Mouse (Mus musculus) testis, adult 2 months (tissue): ENCODE measurements at regions not wholly inside any gene's neighbourhood (a gene's known extent, or its start where the extent isn't known, plus 50 kb on each side); places are given as distances from the start of the nearest gene placed in this dataset.

Experiments
- H3K27ac ChIP-seq: fragments of 200-500 bp; 2 replicates; pipeline ENCODE4 v1.5.1; 2012; ENCODE audit warnings: low read depth, low read length; ENCODE audit not compliant: control insufficient read depth, insufficient read depth
- H3K27me3 ChIP-seq: fragments of 200-500 bp; 2 replicates; pipeline ENCODE4 v1.6.1; 2012; ENCODE audit warnings: mild to moderate bottlenecking, low read length, moderate library complexity; ENCODE audit not compliant: control insufficient read depth, insufficient read depth
- H3K36me3 ChIP-seq: fragments of 200-500 bp; 2 replicates; pipeline ENCODE4 v1.6.1; 2012; ENCODE audit warnings: mild to moderate bottlenecking, low read length; ENCODE audit not compliant: control insufficient read depth, insufficient read depth
- H3K4me1 ChIP-seq: fragments of 200-500 bp; 2 replicates; pipeline ENCODE4 v1.6.1; 2012; ENCODE audit warnings: low read length; ENCODE audit not compliant: control insufficient read depth, insufficient read depth
- H3K4me3 ChIP-seq: fragments of 200-500 bp; 2 replicates; pipeline ENCODE4 v1.5.1; 2012; ENCODE audit warnings: low read depth, mild to moderate bottlenecking, low read length, moderate library complexity, mixed read lengths; ENCODE audit not compliant: control insufficient read depth
- CTCF ChIP-seq: fragments of 200-500 bp; IDR thresholded peaks from 2 replicates; pipeline ENCODE4 v1.5.1; 2012; ENCODE audit warnings: low read depth, mild to moderate bottlenecking, inconsistent platforms, low read length, moderate library complexity; ENCODE audit not compliant: control insufficient read depth, insufficient read depth, insufficient replicate concordance
- POLR2A ChIP-seq: fragments of 200-500 bp; IDR thresholded peaks from 2 replicates; pipeline ENCODE4 v1.6.1; 2012; ENCODE audit warnings: low read depth, mild to moderate bottlenecking, inconsistent platforms, low read length, moderate library complexity; ENCODE audit not compliant: control insufficient read depth

DNA sequence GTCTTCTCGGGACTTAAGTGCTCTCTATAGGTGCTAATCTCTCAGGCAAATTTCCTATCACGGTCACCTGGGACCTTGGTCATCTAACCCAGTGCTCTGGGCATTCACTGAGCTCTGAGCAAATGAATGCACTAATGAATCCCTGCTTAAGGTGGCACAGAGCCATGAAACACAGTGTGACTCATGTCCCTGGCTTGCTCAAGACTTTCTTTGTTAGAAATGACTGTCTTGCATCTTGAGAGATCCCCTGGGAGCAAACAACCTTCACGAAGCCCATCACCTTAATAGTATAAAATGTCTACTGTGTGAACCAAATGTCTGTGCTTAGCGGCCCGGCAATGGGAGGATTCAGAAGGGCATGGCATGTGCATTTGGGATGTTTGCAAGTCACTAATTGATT is 137.2 kb upstream of the Irx1 start:
- H3K36me3 ChIP-seq, result no peaks in the 10 kb centered on the region
- H3K4me3 ChIP-seq, result no peak overlapping the region
- no peaks in the 10 kb centered on the region for H3K27me3 ChIP-seq
- TF ChIP-seq CTCF (no peak), POLR2A (no peak)
- H3K4me1 ChIP-seq, result no peaks in the 10 kb centered on the region; the same call in none of the 2 replicates
- no peak overlapping the region for H3K27ac ChIP-seq

DNA sequence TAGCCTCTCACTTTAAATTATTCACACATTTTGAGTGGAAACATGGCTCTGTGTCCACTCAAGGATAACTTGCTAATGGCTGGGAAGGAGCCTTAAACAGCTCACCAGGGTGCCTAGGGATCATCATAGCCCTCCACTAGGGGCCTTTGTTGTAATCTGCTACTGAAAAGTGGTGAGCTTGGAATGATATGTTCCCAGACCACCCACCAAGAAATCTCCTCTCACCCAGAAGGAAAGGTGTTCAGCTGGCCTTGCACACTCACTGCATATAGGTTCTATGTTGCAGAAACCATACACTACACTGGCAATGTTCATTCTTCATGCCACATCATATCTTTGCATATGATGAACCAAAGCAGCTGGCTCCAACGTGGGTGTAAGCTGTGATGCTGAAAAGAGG is 145.1 kb upstream of the Irx1 start:
- no peaks in the 10 kb centered on the region for H3K4me1 ChIP-seq
- no peaks in the 10 kb centered on the region for H3K36me3 ChIP-seq
- H3K27me3 ChIP-seq, result no peaks in the 10 kb centered on the region
- TF ChIP-seq CTCF, result no peak
- TF ChIP-seq POLR2A, result no peak
- no peak overlapping the region for H3K27ac ChIP-seq
- no peak overlapping the region for H3K4me3 ChIP-seq

DNA sequence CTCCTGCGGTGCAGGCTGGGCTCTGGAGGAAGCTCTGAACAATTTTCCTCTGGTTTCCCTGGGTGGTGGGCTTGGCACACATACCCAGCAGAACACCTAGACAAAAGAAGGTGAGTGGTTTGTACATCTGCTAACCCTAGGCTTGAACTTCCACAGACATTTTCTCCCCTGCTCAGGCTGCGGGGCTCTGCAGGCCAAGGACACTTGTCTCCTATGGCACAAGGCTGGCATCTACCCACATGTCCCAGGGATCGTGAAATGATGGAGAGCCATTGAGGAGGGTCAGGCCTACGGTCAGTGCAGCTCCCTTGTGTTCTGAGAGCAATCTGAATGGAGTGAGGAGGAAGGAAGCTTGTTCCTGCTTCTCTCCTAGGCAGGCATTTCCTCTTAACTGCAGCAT is 150.4 kb upstream of the Irx1 start:
- Histone ChIP-seq H3K4me3 (no peak overlapping the region), H3K27me3 (no peaks in the 10 kb centered on the region), H3K36me3 (no peaks in the 10 kb centered on the region), H3K4me1 (no peaks in the 10 kb centered on the region), H3K27ac (no peak overlapping the region)
- TF ChIP-seq CTCF (no peak), POLR2A (no peak)

DNA sequence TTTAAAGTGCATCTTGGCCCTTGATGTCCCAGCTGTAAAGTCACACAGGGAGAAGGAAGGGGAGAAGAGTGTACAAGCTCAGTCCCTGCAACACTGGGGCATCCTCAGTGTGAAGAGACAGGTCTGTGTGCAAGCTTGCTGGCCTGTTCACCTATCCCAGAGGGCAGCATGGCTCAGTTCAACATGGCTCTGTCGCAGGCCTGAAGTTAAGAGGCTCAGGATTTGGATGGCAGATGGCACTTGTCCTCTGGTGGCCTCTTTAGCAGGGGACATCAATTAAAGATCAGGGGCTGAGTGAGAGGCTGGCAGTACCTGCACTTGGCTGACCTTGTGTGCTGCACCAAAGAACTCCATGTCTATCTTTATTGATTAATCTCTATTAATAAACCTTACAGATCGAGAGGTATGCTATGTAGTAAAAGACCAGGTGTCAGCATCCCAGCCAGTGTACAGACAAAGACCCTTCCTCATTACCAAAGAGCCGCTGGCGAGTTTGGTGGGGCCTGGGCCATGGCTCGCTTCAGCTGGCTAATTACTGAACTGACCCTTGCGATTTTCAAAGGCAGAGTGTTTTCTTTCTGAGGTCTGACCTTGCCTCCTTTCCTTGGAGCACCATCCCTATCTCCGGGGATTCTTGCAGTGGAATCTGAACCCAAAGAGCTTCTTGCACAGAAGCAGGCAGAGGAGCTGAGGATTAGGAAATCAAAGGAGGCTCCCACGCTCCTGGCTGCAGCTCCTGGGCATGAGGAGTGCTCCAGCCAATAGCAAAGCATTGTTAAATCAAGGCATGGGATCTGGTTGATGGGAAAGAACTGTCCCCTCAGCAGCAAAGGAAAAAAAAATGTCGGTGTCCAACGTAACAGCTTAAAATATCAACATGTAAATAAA is 151.5 kb upstream of the Irx1 start:
- Histone ChIP-seq H3K4me3 (no peak overlapping the region), H3K4me1 (no peaks in the 10 kb centered on the region), H3K27me3 (no peaks in the 10 kb centered on the region), H3K27ac (no peak overlapping the region), H3K36me3 (no peaks in the 10 kb centered on the region)
- TF ChIP-seq CTCF (no peak), POLR2A (no peak)

DNA sequence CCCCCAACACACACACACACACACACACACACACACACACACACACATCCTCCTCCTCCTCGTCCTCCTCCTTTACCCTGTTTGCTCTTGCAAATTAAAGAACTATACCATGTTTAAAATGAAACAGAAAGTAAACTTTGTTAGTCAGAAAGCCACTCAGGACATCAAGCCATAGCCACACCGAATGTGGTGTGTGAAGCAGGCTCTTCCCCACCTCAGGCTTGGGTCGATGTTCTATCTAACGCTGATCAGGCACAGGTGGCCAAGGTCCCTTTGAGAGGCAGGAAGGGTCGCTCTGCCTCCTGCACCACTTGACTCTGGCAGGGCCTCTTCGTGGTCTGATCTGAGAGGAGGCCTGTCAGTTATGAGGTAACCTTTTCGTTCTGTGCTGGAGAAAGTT is 156.9 kb upstream of the Irx1 start:
- Histone ChIP-seq H3K36me3 (no peaks in the 10 kb centered on the region), H3K4me1 (no peaks in the 10 kb centered on the region; the same call in 1 of the 2 replicates), H3K27me3 (no peaks in the 10 kb centered on the region), H3K4me3 (no peak overlapping the region), H3K27ac (no peak overlapping the region)
- TF ChIP-seq POLR2A (no peak), CTCF (no peak)

DNA sequence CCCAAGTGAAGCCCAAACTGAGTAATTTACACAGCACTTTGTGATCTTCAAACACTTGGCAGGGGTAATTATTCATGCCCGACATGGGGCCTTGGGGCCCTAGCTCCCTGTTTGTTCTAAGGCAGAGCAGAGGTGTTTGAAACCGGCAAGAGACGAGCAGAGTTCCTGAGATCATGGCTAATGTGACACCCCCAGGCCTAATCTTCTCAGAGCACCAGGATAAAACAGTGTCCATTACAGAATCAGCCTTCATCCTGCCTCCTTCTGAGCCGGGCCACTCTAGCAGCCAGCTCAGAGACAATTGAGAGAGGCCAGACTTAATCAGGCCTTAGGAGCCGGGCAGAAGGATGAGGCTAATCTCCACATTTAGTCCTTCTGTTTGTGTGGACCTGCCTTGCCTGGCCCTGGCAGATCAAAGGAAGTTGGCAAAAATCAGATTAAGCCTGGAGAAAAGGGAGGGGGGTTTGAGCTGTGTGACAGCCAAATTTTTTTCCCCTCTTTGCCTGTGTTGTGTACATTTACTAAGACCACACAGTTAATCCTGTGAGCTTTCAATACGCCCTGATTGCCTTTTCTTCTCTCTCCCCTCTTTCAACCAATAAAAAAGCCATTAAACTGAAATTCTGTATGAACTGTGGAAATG is 157.5 kb upstream of the Irx1 start:
- no peaks in the 10 kb centered on the region; the same call in 1 of the 2 replicates for H3K4me1 ChIP-seq
- TF ChIP-seq POLR2A (no peak), CTCF (no peak)
- no peaks in the 10 kb centered on the region for H3K36me3 ChIP-seq
- no peak overlapping the region for H3K4me3 ChIP-seq
- no peak overlapping the region for H3K27ac ChIP-seq
- H3K27me3 ChIP-seq, result no peaks in the 10 kb centered on the region

DNA sequence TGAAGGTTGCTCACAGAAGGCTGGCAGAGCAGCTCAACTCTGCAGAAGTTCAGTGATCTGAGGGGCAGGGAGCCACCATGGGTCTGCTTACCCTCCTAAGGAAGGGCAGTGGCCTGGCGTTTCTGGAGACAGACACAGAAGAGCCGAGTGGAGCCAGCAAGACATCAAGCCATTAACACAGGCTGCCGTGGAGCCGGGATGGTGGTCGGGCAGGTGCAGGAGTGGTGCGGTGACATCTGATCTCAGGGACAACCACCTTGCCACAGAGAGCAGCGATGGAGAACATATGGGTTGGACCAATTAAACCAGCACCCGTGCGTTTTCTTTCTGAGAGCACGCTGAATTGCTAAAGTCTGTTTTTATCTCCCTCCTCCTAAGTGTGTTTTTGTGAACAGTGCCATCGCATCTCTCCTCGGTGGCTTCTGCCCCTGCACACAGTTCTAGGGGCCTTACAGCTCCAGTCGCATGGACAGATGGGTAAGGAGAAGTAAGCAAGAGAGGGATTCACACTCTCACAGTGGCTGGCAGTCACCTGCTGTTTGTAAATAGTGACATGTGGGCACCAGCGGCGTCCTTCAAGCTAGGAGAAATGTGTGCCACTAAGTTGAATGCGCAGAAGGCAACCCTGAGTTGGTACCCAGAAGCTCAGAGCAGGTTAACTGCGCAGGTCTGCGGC is 158.2 kb upstream of the Irx1 start:
- Histone ChIP-seq H3K27ac (no peak overlapping the region), H3K4me3 (no peak overlapping the region), H3K36me3 (no peaks in the 10 kb centered on the region), H3K4me1 (no peaks in the 10 kb centered on the region; the same call in 1 of the 2 replicates), H3K27me3 (no peaks in the 10 kb centered on the region)
- no peak for TF ChIP-seq CTCF
- no peak for TF ChIP-seq POLR2A
